In genomic region chr4:8967986-8968385, GRCm38 (mm10) we compare ENCODE assay signal across 23 mouse cellular contexts.
"Had no signal": no experiment of that assay in that cellular context is flagged by ENCODE, and none has a peak within 500 bp of the region (broad histone marks: within the 10 kb centered on the region; RNA-seq: fewer than 3 reads in every experiment).

No protein-coding gene starts in this region.

- H3K4me3 ChIP-seq: heart, embryonic 12.5 days; heart, embryonic 13.5 days; heart, embryonic 15.5 days; hindbrain, embryonic 10.5 days; hindbrain, embryonic 12.5 days; hindbrain, embryonic 13.5 days; hindbrain, embryonic 15.5 days; intestine, embryonic 15.5 days; kidney, embryonic 15.5 days; layer of hippocampus, adult 2 months; left cerebral cortex, adult 2 months had no signal

- H3K9me3 ChIP-seq: heart, embryonic 13.5 days; heart, embryonic 15.5 days; hindbrain, embryonic 10.5 days; hindbrain, embryonic 12.5 days; hindbrain, embryonic 13.5 days; hindbrain, embryonic 15.5 days; intestine, embryonic 15.5 days; kidney, embryonic 15.5 days had no signal

- DNase-seq: heart, postnatal 10 days; heart, postnatal 36 days; layer of hippocampus, adult 9-11 months; layer of hippocampus, postnatal 36 days had no signal

- H3K4me2 ChIP-seq: heart, embryonic 11.5 days; heart, embryonic 12.5 days; heart, embryonic 13.5 days; heart, embryonic 15.5 days; hindbrain, embryonic 12.5 days; hindbrain, embryonic 13.5 days; hindbrain, embryonic 14.5 days; hindbrain, embryonic 15.5 days; intestine, embryonic 15.5 days; kidney, embryonic 15.5 days had no signal

- H3K36me3 ChIP-seq: heart, embryonic 12.5 days; heart, embryonic 13.5 days; heart, embryonic 15.5 days; hindbrain, embryonic 10.5 days; hindbrain, embryonic 12.5 days; hindbrain, embryonic 13.5 days; hindbrain, embryonic 15.5 days; intestine, embryonic 15.5 days; kidney, embryonic 15.5 days had no signal

- H3K27me3 ChIP-seq: heart, embryonic 12.5 days; heart, embryonic 13.5 days; heart, embryonic 15.5 days; hindbrain, embryonic 12.5 days; hindbrain, embryonic 13.5 days; hindbrain, embryonic 15.5 days; intestine, embryonic 15.5 days; kidney, embryonic 15.5 days had no signal

- H3K4me1 ChIP-seq: hindbrain, embryonic 12.5 days; hindbrain, embryonic 13.5 days; hindbrain, embryonic 15.5 days; kidney, embryonic 15.5 days had no signal

- H3K9ac ChIP-seq: heart, embryonic 12.5 days; heart, embryonic 13.5 days; heart, embryonic 15.5 days; hindbrain, embryonic 12.5 days; hindbrain, embryonic 13.5 days; hindbrain, embryonic 14.5 days; hindbrain, embryonic 15.5 days; intestine, embryonic 15.5 days; kidney, embryonic 15.5 days had no signal

- H3K27ac ChIP-seq: heart, embryonic 13.5 days; heart, embryonic 15.5 days; hindbrain, embryonic 10.5 days; hindbrain, embryonic 12.5 days; hindbrain, embryonic 13.5 days; hindbrain, embryonic 14.5 days; hindbrain, embryonic 15.5 days; hindbrain, postnatal 0 days; intestine, embryonic 15.5 days; kidney, embryonic 15.5 days; kidney, postnatal 0 days; layer of hippocampus, adult 2 months; left cerebral cortex, adult 2 months had no signal

- ATAC-seq: hindbrain, embryonic 16.5 days; hindbrain, postnatal 0 days; inflammation-experienced regulatory T-cells, adult 6 months; intestine, embryonic 15.5 days; intestine, embryonic 16.5 days; intestine, postnatal 0 days had no signal
